In the genomic region with DNA sequence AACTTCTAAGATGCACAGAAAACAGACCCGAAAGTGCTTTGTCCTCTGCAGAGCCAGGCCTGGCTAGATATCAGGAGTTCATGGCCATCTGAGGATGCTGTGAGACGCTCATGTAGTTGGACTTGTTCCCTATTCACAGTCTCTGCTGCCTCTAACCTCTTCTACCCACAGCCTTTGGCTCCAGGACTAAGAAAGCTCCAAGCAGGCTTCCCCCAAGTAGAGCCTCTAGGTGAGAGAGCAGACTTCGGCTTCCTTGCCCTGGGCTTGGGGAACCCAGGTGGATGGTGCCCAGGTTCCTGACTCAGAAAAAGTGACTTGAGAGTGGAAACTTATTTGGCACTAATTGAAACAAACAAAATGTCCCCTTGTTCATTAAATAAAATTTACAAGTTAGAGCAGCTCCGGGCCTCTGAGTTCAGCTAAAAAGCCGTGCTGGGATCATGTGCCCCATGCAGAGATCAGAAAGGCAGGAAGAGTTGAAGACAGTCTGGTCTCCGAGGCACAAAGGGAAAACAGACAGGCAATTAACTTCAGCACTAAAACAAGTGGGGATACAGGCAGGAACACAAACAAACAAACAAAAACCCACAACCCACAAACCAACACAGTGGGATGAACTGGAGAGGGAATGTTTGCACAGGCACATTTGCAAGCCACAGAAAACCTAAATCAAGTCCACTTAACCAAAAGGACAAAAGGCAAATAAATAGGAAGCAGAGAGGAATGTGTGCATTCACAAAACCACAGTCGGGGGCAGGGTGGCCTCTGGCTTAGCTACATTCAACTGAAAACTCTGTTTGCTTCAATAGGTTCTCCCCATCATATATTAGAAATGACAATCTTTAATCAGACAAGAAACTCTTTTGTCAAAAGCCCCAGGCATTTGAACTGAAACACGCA, we compare ENCODE assay signal across 13 mouse cellular contexts. TPM values are rescaled to one million over a fixed set of nuclear protein-coding genes. Genes with fewer than 3 reads are reported as not detected.
A peak's percentile ranks its signal among the peaks of the same experiment; 100 is the strongest.
DNase-seq lines count a peak whose midpoint lies in the region; ATAC-seq and TF ChIP-seq lines count a peak whose summit lies in the region.
"Had no signal": no experiment of that assay in that cellular context is flagged by ENCODE, and none has a peak within 500 bp of the region (broad histone marks: within the 10 kb centered on the region; RNA-seq: fewer than 3 reads in every experiment).

No protein-coding gene starts in this region.

- no peaks in the 10 kb centered on the region for H3K4me1 ChIP-seq in hindbrain, embryonic 11.5 days (replicated peaks; ENCODE audit: control insufficient read depth, insufficient read depth, low read length)
- H3K4me1 ChIP-seq in hindbrain, embryonic 13.5 days (replicated peaks) = peaks cover 11% of the 10 kb centered on the region; the same call in 1 of the 2 replicates
- peaks cover 6% of the 10 kb centered on the region; the same call in 1 of the 2 replicates for H3K4me1 ChIP-seq in stomach, embryonic 15.5 days
- no peaks in the 10 kb centered on the region for H3K4me1 ChIP-seq in stomach, postnatal 0 days (replicated peaks; ENCODE audit: control insufficient read depth, insufficient read depth)
- no peaks in the 10 kb centered on the region for H3K4me1 ChIP-seq in stomach, embryonic 16.5 days (ENCODE audit: control insufficient read depth, insufficient read depth, low read length)
- no peaks in the 10 kb centered on the region for H3K4me1 ChIP-seq in cerebellum, adult 2 months (ENCODE audit: control insufficient read depth, insufficient read depth, low read length)

- no peak overlapping the region for H3K4me2 ChIP-seq in hindbrain, embryonic 11.5 days (replicated peaks; ENCODE audit: low read depth, low read length)
- H3K4me2 ChIP-seq in hindbrain, embryonic 13.5 days = no peak overlapping the region
- no peak overlapping the region for H3K4me2 ChIP-seq in stomach, embryonic 15.5 days
- H3K4me2 ChIP-seq in stomach, postnatal 0 days (replicated peaks; ENCODE audit: low read depth) = no peak overlapping the region
- H3K4me2 ChIP-seq in stomach, embryonic 16.5 days (ENCODE audit: low read depth, low read length) = no peak overlapping the region

- TF ChIP-seq EP300 in stomach, postnatal 0 days (optimal IDR thresholded peaks at IDR 0.05) = no peak

- H3K27me3 ChIP-seq in hindbrain, embryonic 11.5 days (ENCODE audit: control insufficient read depth, insufficient read depth, low read length) = no peaks in the 10 kb centered on the region
- no peaks in the 10 kb centered on the region for H3K27me3 ChIP-seq in hindbrain, embryonic 13.5 days
- no peaks in the 10 kb centered on the region for H3K27me3 ChIP-seq in stomach, embryonic 15.5 days (replicated peaks)
- H3K27me3 ChIP-seq in stomach, postnatal 0 days (ENCODE audit: control insufficient read depth, insufficient read depth, low read length) = no peaks in the 10 kb centered on the region
- H3K27me3 ChIP-seq in stomach, embryonic 16.5 days (ENCODE audit: control insufficient read depth, insufficient read depth, low read length) = no peaks in the 10 kb centered on the region
- H3K27me3 ChIP-seq in cerebellum, adult 2 months (ENCODE audit: control insufficient read depth, insufficient read depth, low read length) = no peaks in the 10 kb centered on the region; the same call in 1 of the 2 replicates

- TF ChIP-seq POLR2A in cerebellum, adult 2 months (IDR thresholded peaks at IDR 0.05; ENCODE audit: borderline replicate concordance, insufficient read depth, low read length) = no peak

- no peak for TF ChIP-seq CTCF in stomach, postnatal 0 days (IDR thresholded peaks at IDR 0.05; ENCODE audit: low read depth)
- TF ChIP-seq CTCF in cerebellum, adult 2 months (IDR thresholded peaks at IDR 0.05; ENCODE audit: borderline replicate concordance, insufficient read depth, low read depth, low read length) = no peak

- peak; percentile 33 for DNase-seq in hindbrain, embryonic 11.5 days (ENCODE audit: low spot score)
- DNase-seq in stomach, postnatal 0 days (ENCODE audit: low spot score) = no peak
- no peak for DNase-seq in cerebellum, adult 2 months
- DNase-seq: adrenal gland, postnatal 36 days; cerebellum, adult 18-20 months; gastrocnemius, postnatal 25 days; heart, postnatal 4 days; lung, postnatal 14 days had no signal

- H3K27ac ChIP-seq in hindbrain, embryonic 11.5 days (ENCODE audit: low read depth, low read length) = peak overlapping the region; percentile 58
- H3K27ac ChIP-seq in hindbrain, embryonic 13.5 days = no peak overlapping the region; the same call in 1 of the 2 replicates
- peak overlapping the region; percentile 26; the same call in 1 of the 2 replicates for H3K27ac ChIP-seq in stomach, embryonic 15.5 days
- H3K27ac ChIP-seq in stomach, postnatal 0 days (replicated peaks) = no peak overlapping the region
- H3K27ac ChIP-seq in stomach, embryonic 16.5 days (ENCODE audit: low read length) = peak overlapping the region; percentile 36; the same call in 1 of the 2 replicates
- no peak overlapping the region for H3K27ac ChIP-seq in cerebellum, adult 2 months (ENCODE audit: insufficient read depth, low read length)

- H3K9me3 ChIP-seq in hindbrain, embryonic 11.5 days (ENCODE audit: control insufficient read depth, low read length) = no peaks in the 10 kb centered on the region
- no peaks in the 10 kb centered on the region for H3K9me3 ChIP-seq in hindbrain, embryonic 13.5 days
- no peaks in the 10 kb centered on the region for H3K9me3 ChIP-seq in stomach, embryonic 15.5 days
- H3K9me3 ChIP-seq in stomach, postnatal 0 days (ENCODE audit: control insufficient read depth, low read length) = no peaks in the 10 kb centered on the region
- no peaks in the 10 kb centered on the region for H3K9me3 ChIP-seq in stomach, embryonic 16.5 days (replicated peaks; ENCODE audit: control insufficient read depth, low read length)

- H3K9ac ChIP-seq in hindbrain, embryonic 11.5 days (ENCODE audit: low read depth, low read length) = peak overlapping the region; percentile 4; the same call in 1 of the 2 replicates
- no peak overlapping the region for H3K9ac ChIP-seq in hindbrain, embryonic 13.5 days
- H3K9ac ChIP-seq in stomach, embryonic 15.5 days = no peak overlapping the region
- H3K9ac ChIP-seq in stomach, postnatal 0 days (ENCODE audit: low read length) = no peak overlapping the region
- H3K9ac ChIP-seq in stomach, embryonic 16.5 days (ENCODE audit: low read length) = no peak overlapping the region; the same call in 1 of the 2 replicates

- no peak for ATAC-seq in hindbrain, embryonic 11.5 days (ENCODE audit: low FRiP score)
- no peak for ATAC-seq in hindbrain, embryonic 13.5 days (ENCODE audit: low FRiP score)
- ATAC-seq in stomach, embryonic 15.5 days (ENCODE audit: insufficient read depth, low FRiP score, low read depth) = no peak
- no peak for ATAC-seq in stomach, postnatal 0 days (ENCODE audit: low FRiP score, low TSS enrichment)
- peak; percentile 18; the same call in 1 of the 2 replicates for ATAC-seq in granulocyte monocyte progenitor cell, adult 5-6 weeks (replicated peaks; ENCODE audit: poor library complexity, severe bottlenecking)
- no peak for ATAC-seq in stomach, embryonic 16.5 days (ENCODE audit: insufficient read depth, low FRiP score)
- no peak for ATAC-seq in inflammation-experienced regulatory T-cells, adult 6 months

- no peak overlapping the region for H3K4me3 ChIP-seq in hindbrain, embryonic 11.5 days (ENCODE audit: low read depth, low read length)
- no peak overlapping the region for H3K4me3 ChIP-seq in hindbrain, embryonic 13.5 days
- no peak overlapping the region for H3K4me3 ChIP-seq in stomach, embryonic 15.5 days (replicated peaks)
- no peak overlapping the region for H3K4me3 ChIP-seq in stomach, postnatal 0 days (ENCODE audit: low read depth, low read length)
- H3K4me3 ChIP-seq in stomach, embryonic 16.5 days (replicated peaks; ENCODE audit: low read length) = no peak overlapping the region
- no peak overlapping the region for H3K4me3 ChIP-seq in cerebellum, adult 2 months (replicated peaks; ENCODE audit: insufficient read depth, low read depth, low read length)

- H3K36me3 ChIP-seq in hindbrain, embryonic 11.5 days (ENCODE audit: control insufficient read depth, insufficient read depth, low read length) = no peaks in the 10 kb centered on the region
- no peaks in the 10 kb centered on the region for H3K36me3 ChIP-seq in hindbrain, embryonic 13.5 days
- no peaks in the 10 kb centered on the region for H3K36me3 ChIP-seq in stomach, embryonic 15.5 days
- no peaks in the 10 kb centered on the region for H3K36me3 ChIP-seq in stomach, postnatal 0 days (ENCODE audit: control insufficient read depth, insufficient read depth, low read length)
- no peaks in the 10 kb centered on the region for H3K36me3 ChIP-seq in stomach, embryonic 16.5 days (ENCODE audit: control insufficient read depth, insufficient read depth, low read length)

- WGBS in hindbrain, embryonic 11.5 days = 28% methylated on average over 8 of the region's 8 CpGs
- 19% methylated on average over 8 of the region's 8 CpGs for WGBS in hindbrain, embryonic 13.5 days
- WGBS in stomach, embryonic 15.5 days = 50% methylated on average over 8 of the region's 8 CpGs
- WGBS in stomach, postnatal 0 days = 46% methylated on average over 8 of the region's 8 CpGs
- WGBS in stomach, embryonic 16.5 days = 46% methylated on average over 8 of the region's 8 CpGs
- WGBS in cerebellum, adult 2 months = 25% methylated on average over 8 of the region's 8 CpGs

RNA-seq across cellular contexts. Expression of a gene that starts 42.3 kb away (rescaled TPM):
- polyA plus RNA-seq in hindbrain, embryonic 11.5 days (2014; fragmentation: Nextera tagmentation; extraction: Ambion mirVana) = 13.1 and 17.5 TPM in 2 replicates
- polyA plus RNA-seq in hindbrain, embryonic 13.5 days (2015; fragmentation: Nextera tagmentation; extraction: Ambion mirVana) = 6.2 and 7.8 TPM in 2 replicates
- polyA plus RNA-seq in stomach, embryonic 15.5 days (2015; fragmentation: Nextera tagmentation; extraction: Ambion mirVana) = 29.4 and 31.1 TPM in 2 replicates
- 16.8 and 19.6 TPM in 2 replicates for polyA plus RNA-seq in stomach, postnatal 0 days (2015; fragmentation: Nextera tagmentation; extraction: Ambion mirVana)
- 27.3 and 33.7 TPM in 2 replicates for total RNA-seq in granulocyte monocyte progenitor cell, adult 5-6 weeks (2014; fragmentation: Nextera tagmentation)
- total RNA-seq in granulocyte monocyte progenitor cell, adult 5-6 weeks (2017) = 15.8 and 16.8 TPM in 2 replicates
- 24.3 and 26.4 TPM in 2 replicates for polyA plus RNA-seq in stomach, embryonic 16.5 days (2015; fragmentation: Nextera tagmentation; extraction: Ambion mirVana)
- 1 to 10 TPM; 3.6 to 4.7 (median 3.9) TPM for polyA plus RNA-seq in inflammation-experienced regulatory T-cells, adult 6 months (2017; shearing (Covaris generic))
- 11.9 and 13.0 TPM in 2 replicates for polyA plus RNA-seq in cerebellum, adult 2 months (2012; rRNA removed)

Comparison
In these comparisons a context has a peak if more than half of its experiments do, and no peak if none do; other contexts are left out.
1. H3K27ac ChIP-seq: peak in hindbrain, embryonic 11.5 days (single experiment), stomach, embryonic 15.5 days (single experiment) and stomach, embryonic 16.5 days (single experiment); none in hindbrain, embryonic 13.5 days (single experiment), stomach, postnatal 0 days (single experiment) and cerebellum, adult 2 months (single experiment).